ENCODE assay signal across 7 mouse cellular contexts in the genomic region with DNA sequence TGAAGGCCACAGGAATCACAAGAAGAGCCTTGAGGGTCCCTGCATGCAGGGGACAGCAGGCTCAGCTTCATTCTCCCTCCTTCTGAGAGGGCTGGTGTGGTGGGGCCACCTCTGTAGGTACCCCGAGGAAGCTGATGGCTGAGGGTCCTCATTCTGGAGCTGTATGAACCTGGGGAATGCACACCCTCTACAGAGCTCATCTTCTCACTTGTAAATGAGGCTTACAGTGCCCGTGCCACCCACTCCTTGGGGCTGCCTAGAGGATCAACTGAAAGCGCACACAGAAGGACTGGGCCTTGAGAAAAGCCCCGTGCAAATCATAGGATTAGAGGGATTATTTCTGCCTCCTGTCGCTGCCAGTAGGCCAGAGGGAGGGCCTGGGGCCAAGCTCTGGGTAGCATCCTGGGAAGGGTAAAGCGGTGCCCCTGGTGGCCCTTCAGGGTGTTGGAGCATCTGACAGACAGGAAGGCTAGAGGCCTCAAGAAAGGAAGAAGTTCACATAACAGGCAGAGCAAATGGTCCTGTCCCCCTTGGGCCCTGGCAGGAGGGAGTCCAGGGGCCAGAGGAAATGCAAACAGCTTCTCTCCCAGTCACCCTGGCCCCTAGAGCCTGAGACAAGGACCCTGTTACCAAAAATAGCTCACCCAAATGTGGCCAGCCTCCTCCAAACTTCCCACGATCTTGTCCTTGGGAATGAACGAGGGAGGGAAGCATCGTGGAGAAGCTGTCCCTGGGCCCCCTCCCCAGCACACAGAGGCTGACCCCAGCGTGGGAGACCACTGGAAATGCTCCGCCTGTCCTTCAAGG. TPM values are rescaled to one million over a fixed set of nuclear protein-coding genes. Genes with fewer than 3 reads are reported as not detected.
DNase-seq lines count a peak whose midpoint lies in the region; ATAC-seq lines count a peak whose summit lies in the region.

No protein-coding gene starts in this region.

- H3K27me3 ChIP-seq in lung, embryonic 15.5 days, result no peaks in the 10 kb centered on the region
- H3K27me3 ChIP-seq in embryonic facial prominence, embryonic 12.5 days, result no peaks in the 10 kb centered on the region
- no peaks in the 10 kb centered on the region for H3K27me3 ChIP-seq in intestine, embryonic 14.5 days (replicated peaks; ENCODE audit: control insufficient read depth, insufficient read depth, low read length)
- no peaks in the 10 kb centered on the region for H3K27me3 ChIP-seq in midbrain, embryonic 15.5 days (replicated peaks)

- no peak for ATAC-seq in lung, embryonic 15.5 days (ENCODE audit: borderline replicate concordance, extremely low read depth, low FRiP score, low TSS enrichment)
- ATAC-seq in embryonic facial prominence, embryonic 12.5 days (ENCODE audit: insufficient number of reproducible peaks, insufficient read depth, low FRiP score, low TSS enrichment), result no peak
- no peak for ATAC-seq in intestine, embryonic 14.5 days (replicated peaks; ENCODE audit: low FRiP score, low TSS enrichment, low read depth)
- ATAC-seq in midbrain, embryonic 15.5 days (replicated peaks), result peak; percentile 76; the same call in 1 of the 2 replicates
- no peak for ATAC-seq in erythroblast, adult 5-6 weeks (replicated peaks; ENCODE audit: low FRiP score, poor library complexity, severe bottlenecking)

- H3K4me2 ChIP-seq in lung, embryonic 15.5 days, result no peak overlapping the region
- H3K4me2 ChIP-seq in embryonic facial prominence, embryonic 12.5 days (replicated peaks), result no peak overlapping the region
- no peak overlapping the region for H3K4me2 ChIP-seq in intestine, embryonic 14.5 days (ENCODE audit: low read length)
- no peak overlapping the region for H3K4me2 ChIP-seq in midbrain, embryonic 15.5 days

- no peak overlapping the region for H3K4me3 ChIP-seq in lung, embryonic 15.5 days
- H3K4me3 ChIP-seq in embryonic facial prominence, embryonic 12.5 days, result no peak overlapping the region
- no peak overlapping the region for H3K4me3 ChIP-seq in intestine, embryonic 14.5 days (ENCODE audit: low read depth, low read length)
- no peak overlapping the region for H3K4me3 ChIP-seq in midbrain, embryonic 15.5 days

- no peak overlapping the region for H3K9ac ChIP-seq in lung, embryonic 15.5 days
- H3K9ac ChIP-seq in embryonic facial prominence, embryonic 12.5 days, result no peak overlapping the region
- H3K9ac ChIP-seq in intestine, embryonic 14.5 days (ENCODE audit: low read length), result no peak overlapping the region
- no peak overlapping the region for H3K9ac ChIP-seq in midbrain, embryonic 15.5 days

- DNase-seq in lung, postnatal 14 days, result no peak
- no peak for DNase-seq in intestine, embryonic 14.5 days (ENCODE audit: low spot score)
- DNase-seq in c-Kit-positive CD71-positive TER-119-positive erythroid progenitor cells, embryonic 14.5 days (ENCODE audit: low spot score), result no peak

- 29% methylated on average over 11 of the region's 11 CpGs for WGBS in lung, embryonic 15.5 days
- WGBS in embryonic facial prominence, embryonic 12.5 days, result 26% methylated on average over 11 of the region's 11 CpGs
- 25% methylated on average over 11 of the region's 11 CpGs for WGBS in intestine, embryonic 14.5 days
- WGBS in midbrain, embryonic 15.5 days, result 22% methylated on average over 11 of the region's 11 CpGs

- H3K4me1 ChIP-seq in lung, embryonic 15.5 days, result peaks cover 39% of the 10 kb centered on the region
- H3K4me1 ChIP-seq in embryonic facial prominence, embryonic 12.5 days, result peaks cover 70% of the 10 kb centered on the region
- H3K4me1 ChIP-seq in intestine, embryonic 14.5 days (replicated peaks; ENCODE audit: control insufficient read depth, insufficient read depth, low read length), result peaks cover 25% of the 10 kb centered on the region
- peaks cover 21% of the 10 kb centered on the region for H3K4me1 ChIP-seq in midbrain, embryonic 15.5 days

- no peaks in the 10 kb centered on the region for H3K9me3 ChIP-seq in lung, embryonic 15.5 days
- H3K9me3 ChIP-seq in embryonic facial prominence, embryonic 12.5 days, result no peaks in the 10 kb centered on the region
- no peaks in the 10 kb centered on the region for H3K9me3 ChIP-seq in intestine, embryonic 14.5 days (ENCODE audit: control insufficient read depth, low read length)
- no peaks in the 10 kb centered on the region for H3K9me3 ChIP-seq in midbrain, embryonic 15.5 days

- H3K27ac ChIP-seq in lung, embryonic 15.5 days, result peak overlapping the region; percentile 51
- peak overlapping the region; percentile 84 for H3K27ac ChIP-seq in embryonic facial prominence, embryonic 12.5 days
- H3K27ac ChIP-seq in intestine, embryonic 14.5 days (ENCODE audit: low read depth), result peak overlapping the region; percentile 70
- peak overlapping the region; percentile 48; the same call in 1 of the 2 replicates for H3K27ac ChIP-seq in midbrain, embryonic 15.5 days

- H3K36me3 ChIP-seq in lung, embryonic 15.5 days, result peaks cover 22% of the 10 kb centered on the region; the same call in 1 of the 2 replicates
- peaks cover 9% of the 10 kb centered on the region for H3K36me3 ChIP-seq in embryonic facial prominence, embryonic 12.5 days
- H3K36me3 ChIP-seq in intestine, embryonic 14.5 days (ENCODE audit: control insufficient read depth, insufficient read depth, low read length), result peaks cover 35% of the 10 kb centered on the region
- peaks cover 8% of the 10 kb centered on the region; the same call in 1 of the 2 replicates for H3K36me3 ChIP-seq in midbrain, embryonic 15.5 days (replicated peaks)

RNA-seq across cellular contexts. Expression of gene Dnaja3, which starts 16.2 kb away (rescaled TPM):
- polyA plus RNA-seq in lung, embryonic 15.5 days (2015; fragmentation: Nextera tagmentation; extraction: Ambion mirVana), result 66.0 and 66.5 TPM in 2 replicates
- polyA plus RNA-seq in embryonic facial prominence, embryonic 12.5 days (2016; fragmentation: Nextera tagmentation; extraction: Ambion mirVana), result 57.1 and 59.8 TPM in 2 replicates
- 71.6 and 75.3 TPM in 2 replicates for polyA plus RNA-seq in intestine, embryonic 14.5 days (2014; fragmentation: Nextera tagmentation; extraction: Ambion mirVana)
- 62.1 and 65.5 TPM in 2 replicates for polyA plus RNA-seq in midbrain, embryonic 15.5 days (2015; fragmentation: Nextera tagmentation; extraction: Ambion mirVana)
- total RNA-seq in erythroblast, adult 5-6 weeks (2015; ENCODE audit: low replicate concordance), result 4.8 and 6.9 TPM in 2 replicates
- 9.5 and 10.9 TPM in 2 replicates for total RNA-seq in erythroblast, adult 5-6 weeks (2017; ENCODE audit: low replicate concordance)

RNA-seq across cellular contexts. Expression of gene Vasn, which starts 16.2 kb away (rescaled TPM):
- polyA plus RNA-seq in lung, embryonic 15.5 days (2015; fragmentation: Nextera tagmentation; extraction: Ambion mirVana), result 25.1 and 25.9 TPM in 2 replicates
- polyA plus RNA-seq in embryonic facial prominence, embryonic 12.5 days (2016; fragmentation: Nextera tagmentation; extraction: Ambion mirVana), result 23.4 and 24.1 TPM in 2 replicates
- 15.9 and 17.1 TPM in 2 replicates for polyA plus RNA-seq in intestine, embryonic 14.5 days (2014; fragmentation: Nextera tagmentation; extraction: Ambion mirVana)
- 5.2 and 5.8 TPM in 2 replicates for polyA plus RNA-seq in midbrain, embryonic 15.5 days (2015; fragmentation: Nextera tagmentation; extraction: Ambion mirVana)
- total RNA-seq in erythroblast, adult 5-6 weeks (2015; ENCODE audit: low replicate concordance), result not detected in 2 replicates
- total RNA-seq in erythroblast, adult 5-6 weeks (2017; ENCODE audit: low replicate concordance), result not detected in 2 replicates

RNA-seq across cellular contexts. Expression of gene Coro7, which starts 23.6 kb away (rescaled TPM):
- polyA plus RNA-seq in lung, embryonic 15.5 days (2015; fragmentation: Nextera tagmentation; extraction: Ambion mirVana), result 13.4 and 15.2 TPM in 2 replicates
- 18.2 and 23.1 TPM in 2 replicates for polyA plus RNA-seq in embryonic facial prominence, embryonic 12.5 days (2016; fragmentation: Nextera tagmentation; extraction: Ambion mirVana)
- 17.8 and 19.3 TPM in 2 replicates for polyA plus RNA-seq in intestine, embryonic 14.5 days (2014; fragmentation: Nextera tagmentation; extraction: Ambion mirVana)
- polyA plus RNA-seq in midbrain, embryonic 15.5 days (2015; fragmentation: Nextera tagmentation; extraction: Ambion mirVana), result 32.1 and 33.2 TPM in 2 replicates
- 14.6 and 24.2 TPM in 2 replicates for total RNA-seq in erythroblast, adult 5-6 weeks (2015; ENCODE audit: low replicate concordance)
- total RNA-seq in erythroblast, adult 5-6 weeks (2017; ENCODE audit: low replicate concordance), result 5.3 and 9.6 TPM in 2 replicates

RNA-seq across cellular contexts. Expression of gene Pam16, which starts 31.2 kb away (rescaled TPM):
- polyA plus RNA-seq in lung, embryonic 15.5 days (2015; fragmentation: Nextera tagmentation; extraction: Ambion mirVana), result 93.8 and 94.6 TPM in 2 replicates
- 96.4 and 104 TPM in 2 replicates for polyA plus RNA-seq in embryonic facial prominence, embryonic 12.5 days (2016; fragmentation: Nextera tagmentation; extraction: Ambion mirVana)
- 80.5 and 85.9 TPM in 2 replicates for polyA plus RNA-seq in intestine, embryonic 14.5 days (2014; fragmentation: Nextera tagmentation; extraction: Ambion mirVana)
- polyA plus RNA-seq in midbrain, embryonic 15.5 days (2015; fragmentation: Nextera tagmentation; extraction: Ambion mirVana), result 139 and 154 TPM in 2 replicates
- total RNA-seq in erythroblast, adult 5-6 weeks (2015; ENCODE audit: low replicate concordance), result 3.3 and 10.6 TPM in 2 replicates
- 7.9 and 11.6 TPM in 2 replicates for total RNA-seq in erythroblast, adult 5-6 weeks (2017; ENCODE audit: low replicate concordance)
